Mouse (Mus musculus) bone marrow macrophage, adult 2 months (primary cell): ENCODE results near the gene Dzank1.

ENCODE experiments used
- CTCF ChIP-seq: IDR thresholded peaks from 2 replicates; pipeline ENCODE4 v1.5.1; 2012; ENCODE audit warnings: low read depth, mild to moderate bottlenecking, low read length, moderate library complexity
- POLR2A ChIP-seq: IDR thresholded peaks from 2 replicates; pipeline ENCODE4 v1.6.1; 2012; ENCODE audit warnings: mild to moderate bottlenecking, low read depth, low read length, borderline replicate concordance

- TF ChIP-seq POLR2A: no peak
- TF ChIP-seq CTCF: no peak
Measured at GRCm38 (mm10) chr2:144541246-144541645, 14.0 kb upstream of the Dzank1 start.
